Mouse (Mus musculus): ENCODE results near the gene Mapk3. TPM values are rescaled to one million over a fixed set of nuclear protein-coding genes. Genes with fewer than 3 reads are reported as not detected.

The Mapk3 gene
- polyA plus RNA-seq, 1 experiment = 117 TPM

DNA sequence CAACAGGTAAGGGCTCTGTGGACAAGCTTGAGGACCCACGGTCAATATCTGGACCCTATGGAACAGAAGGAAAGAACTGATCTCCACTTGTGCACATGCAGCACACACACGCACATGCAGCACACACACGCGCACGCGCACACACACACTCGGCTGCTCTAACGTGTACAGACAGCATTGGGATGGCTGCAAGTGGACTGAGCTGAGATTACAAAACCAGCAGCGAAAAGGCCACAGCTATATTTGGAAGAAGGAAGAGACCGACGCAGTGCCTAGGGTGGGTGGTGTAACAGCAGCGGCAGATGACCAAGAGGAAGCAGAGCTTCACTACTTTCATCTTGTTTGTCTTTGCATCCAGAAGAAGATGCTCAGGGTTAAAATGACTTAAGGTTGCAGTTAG lies 13.3 kb upstream of the Mapk3 start:
- TF ChIP-seq CTCF (IDR thresholded peaks at IDR 0.05; ENCODE audit: control insufficient read depth, insufficient read depth, low read length) (no peak), POLR2A (IDR thresholded peaks at IDR 0.05; ENCODE audit: borderline replicate concordance, control insufficient read depth, low read depth, low read length) (no peak)
- Histone ChIP-seq H3K27ac (ENCODE audit: control insufficient read depth, insufficient read depth, low read depth, low read length, poor library complexity) (peak overlapping the region; percentile 92), H3K4me3 (replicated peaks; ENCODE audit: control insufficient read depth, low read depth, low read length) (peak overlapping the region; percentile 49), H3K4me1 (ENCODE audit: control insufficient read depth, insufficient read depth, low read length) (peaks cover 2% of the 10 kb centered on the region; the same call in 1 of the 2 replicates)
- WGBS = 19% methylated on average over 12 of the region's 12 CpGs

DNA sequence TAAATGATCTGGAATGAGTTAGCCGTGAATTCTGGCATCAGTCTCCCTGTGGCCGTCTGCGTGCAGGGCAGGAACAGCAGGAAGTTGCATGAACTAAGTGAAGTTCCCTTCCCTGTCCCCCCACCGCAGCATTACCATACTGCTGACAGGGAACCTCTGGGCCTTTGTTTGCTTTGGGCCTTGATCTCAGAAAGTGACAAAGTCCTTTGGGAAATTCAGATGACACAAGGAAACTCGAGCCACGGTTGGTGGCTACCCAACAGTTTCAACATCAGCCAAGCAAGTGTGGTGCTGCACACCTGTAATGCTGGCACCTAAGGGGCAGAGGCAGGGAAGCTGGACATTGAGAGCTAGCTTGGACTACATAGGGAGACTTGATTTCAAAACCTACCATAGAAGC lies 12.6 kb upstream of the Mapk3 start:
- Histone ChIP-seq H3K4me3 (replicated peaks; ENCODE audit: control insufficient read depth, low read depth, low read length) (peak overlapping the region; percentile 45), H3K4me1 (ENCODE audit: control insufficient read depth, insufficient read depth, low read length) (peaks cover 2% of the 10 kb centered on the region; the same call in 1 of the 2 replicates), H3K27ac (ENCODE audit: control insufficient read depth, insufficient read depth, low read depth, low read length, poor library complexity) (peak overlapping the region; percentile 92)
- WGBS = 2% methylated on average over 6 of the region's 6 CpGs
- TF ChIP-seq POLR2A (IDR thresholded peaks at IDR 0.05; ENCODE audit: borderline replicate concordance, control insufficient read depth, low read depth, low read length) (no peak), CTCF (IDR thresholded peaks at IDR 0.05; ENCODE audit: control insufficient read depth, insufficient read depth, low read length) (no peak)

DNA sequence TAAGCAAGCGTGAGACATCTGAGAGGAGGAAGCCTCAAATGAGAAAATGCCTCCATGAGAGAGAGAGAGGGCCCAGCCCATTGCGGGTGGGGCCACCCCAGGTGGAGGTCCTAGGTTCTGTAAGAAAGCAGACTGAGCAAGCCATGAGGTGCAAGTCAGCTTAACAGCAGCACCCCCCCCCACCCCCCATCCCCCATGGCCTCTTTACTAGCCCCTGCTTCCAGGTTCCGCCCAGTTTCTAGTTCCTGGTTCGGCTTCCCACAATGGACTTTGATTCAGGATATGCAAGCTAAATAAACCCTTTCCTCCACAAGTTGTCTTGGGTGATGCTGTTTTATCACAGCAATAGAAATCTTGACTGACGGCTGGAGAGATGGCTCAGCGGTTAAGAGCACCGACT lies 10.6 kb upstream of the Mapk3 start:
- Histone ChIP-seq H3K4me1 (ENCODE audit: control insufficient read depth, insufficient read depth, low read length) (peaks cover 6% of the 10 kb centered on the region; the same call in 1 of the 2 replicates), H3K4me3 (replicated peaks; ENCODE audit: control insufficient read depth, low read depth, low read length) (no peak overlapping the region), H3K27ac (ENCODE audit: control insufficient read depth, insufficient read depth, low read depth, low read length, poor library complexity) (peak overlapping the region; percentile 41)
- TF ChIP-seq CTCF (IDR thresholded peaks at IDR 0.05; ENCODE audit: control insufficient read depth, insufficient read depth, low read length) (no peak), POLR2A (IDR thresholded peaks at IDR 0.05; ENCODE audit: borderline replicate concordance, control insufficient read depth, low read depth, low read length) (no peak)
- WGBS = 75% methylated on average over 7 of the region's 7 CpGs

DNA sequence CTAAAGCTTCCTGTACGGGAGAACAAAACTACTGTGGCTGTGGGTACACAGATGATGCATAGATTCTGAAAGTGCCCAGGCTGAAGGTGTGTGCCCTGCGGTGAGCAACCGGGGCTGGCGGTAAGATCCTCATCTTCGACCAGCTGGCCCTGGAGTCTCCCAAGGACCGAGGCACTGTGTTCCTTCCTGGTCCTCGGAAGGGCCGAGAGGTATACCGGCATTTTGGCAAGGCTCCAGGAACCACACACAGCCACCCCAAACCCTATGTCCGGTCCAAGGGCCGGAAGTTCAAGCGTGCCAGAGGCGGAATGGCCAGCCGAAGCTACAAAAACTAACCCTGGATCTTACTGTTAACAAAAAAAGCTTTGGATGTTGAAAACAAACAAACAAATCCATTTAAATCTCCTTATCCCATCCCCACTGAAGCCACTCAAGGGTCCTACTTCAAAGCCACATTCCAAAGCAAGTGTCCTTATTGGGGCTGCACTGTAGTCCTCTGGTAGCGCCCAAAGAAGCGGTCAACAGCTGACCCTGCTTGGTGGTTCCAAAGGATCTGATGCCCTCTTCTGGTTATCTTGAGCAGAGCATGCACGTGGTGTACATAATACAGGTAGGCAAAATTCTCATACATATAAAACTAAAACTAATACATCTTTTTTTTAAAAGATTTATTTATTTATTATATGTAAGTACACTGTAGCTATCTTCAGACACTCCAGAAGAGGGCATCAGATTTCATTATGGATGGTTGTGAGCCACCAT lies 9.6 kb upstream of the Mapk3 start:
- TF ChIP-seq CTCF (IDR thresholded peaks at IDR 0.05; ENCODE audit: control insufficient read depth, insufficient read depth, low read length) (peak; percentile 37; the same call in 1 of the 2 replicates), POLR2A (IDR thresholded peaks at IDR 0.05; ENCODE audit: borderline replicate concordance, control insufficient read depth, low read depth, low read length) (no peak)
- 82% methylated on average over 17 of the region's 17 CpGs for WGBS
- peaks cover 7% of the 10 kb centered on the region; the same call in 1 of the 2 replicates for H3K4me1 ChIP-seq (ENCODE audit: control insufficient read depth, insufficient read depth, low read length)
- no peak overlapping the region for H3K27ac ChIP-seq (ENCODE audit: control insufficient read depth, insufficient read depth, low read depth, low read length, poor library complexity)
- H3K4me3 ChIP-seq (replicated peaks; ENCODE audit: control insufficient read depth, low read depth, low read length) = no peak overlapping the region

DNA sequence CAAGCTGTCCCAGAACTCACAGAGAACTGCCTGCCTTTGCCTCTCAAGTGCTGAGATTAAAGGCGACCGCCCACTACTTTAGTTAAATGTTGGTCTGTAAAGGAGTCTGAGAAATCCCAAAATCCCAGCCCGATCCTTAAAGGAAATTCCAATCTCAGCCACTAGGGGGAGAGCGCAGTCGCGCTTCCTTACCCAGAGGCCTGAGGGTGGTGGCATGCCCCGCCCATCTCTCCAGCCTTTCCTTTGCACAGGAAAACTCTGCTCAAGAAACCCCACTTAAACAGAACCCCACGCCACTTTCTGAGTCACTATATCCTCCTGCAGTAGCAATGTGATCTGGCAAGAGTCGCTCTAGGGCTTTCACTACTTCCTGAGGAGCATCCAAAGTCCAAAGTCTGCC lies 4.5 kb upstream of the Mapk3 start:
- Histone ChIP-seq H3K4me3 (replicated peaks; ENCODE audit: control insufficient read depth, low read depth, low read length) (no peak overlapping the region), H3K4me1 (ENCODE audit: control insufficient read depth, insufficient read depth, low read length) (peaks cover 5% of the 10 kb centered on the region; the same call in 1 of the 2 replicates), H3K27ac (ENCODE audit: control insufficient read depth, insufficient read depth, low read depth, low read length, poor library complexity) (no peak overlapping the region)
- WGBS = 1% methylated on average over 9 of the region's 9 CpGs
- TF ChIP-seq CTCF (IDR thresholded peaks at IDR 0.05; ENCODE audit: control insufficient read depth, insufficient read depth, low read length) (peak; percentile 82), POLR2A (IDR thresholded peaks at IDR 0.05; ENCODE audit: borderline replicate concordance, control insufficient read depth, low read depth, low read length) (no peak)

DNA sequence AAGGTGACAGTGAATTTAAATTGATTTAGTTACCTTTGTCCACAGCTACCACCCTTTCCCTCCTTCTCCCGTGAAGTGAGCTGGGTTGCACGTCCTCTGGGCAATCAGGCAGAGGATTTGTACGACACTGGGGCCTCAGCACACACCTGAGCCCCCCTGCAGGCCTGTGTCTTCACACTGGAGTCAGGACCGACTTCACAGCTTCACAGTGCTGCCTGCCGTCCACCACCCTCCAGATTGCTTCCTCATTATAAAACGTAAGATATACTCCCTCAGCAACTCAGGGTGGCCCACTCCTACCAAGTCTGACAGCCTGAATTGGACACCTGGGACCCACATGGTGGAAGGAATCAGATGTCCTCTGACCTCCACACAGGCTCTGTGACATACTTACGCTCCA lies 862 bp upstream of the Mapk3 start:
- no peak for TF ChIP-seq POLR2A (IDR thresholded peaks at IDR 0.05; ENCODE audit: borderline replicate concordance, control insufficient read depth, low read depth, low read length)
- TF ChIP-seq CTCF (IDR thresholded peaks at IDR 0.05; ENCODE audit: control insufficient read depth, insufficient read depth, low read length) = no peak
- no peak overlapping the region for H3K27ac ChIP-seq (ENCODE audit: control insufficient read depth, insufficient read depth, low read depth, low read length, poor library complexity)
- peaks cover 9% of the 10 kb centered on the region for H3K4me1 ChIP-seq (ENCODE audit: control insufficient read depth, insufficient read depth, low read length)
- 67% methylated on average over 7 of the region's 7 CpGs for WGBS
- H3K4me3 ChIP-seq (replicated peaks; ENCODE audit: control insufficient read depth, low read depth, low read length) = no peak overlapping the region

DNA sequence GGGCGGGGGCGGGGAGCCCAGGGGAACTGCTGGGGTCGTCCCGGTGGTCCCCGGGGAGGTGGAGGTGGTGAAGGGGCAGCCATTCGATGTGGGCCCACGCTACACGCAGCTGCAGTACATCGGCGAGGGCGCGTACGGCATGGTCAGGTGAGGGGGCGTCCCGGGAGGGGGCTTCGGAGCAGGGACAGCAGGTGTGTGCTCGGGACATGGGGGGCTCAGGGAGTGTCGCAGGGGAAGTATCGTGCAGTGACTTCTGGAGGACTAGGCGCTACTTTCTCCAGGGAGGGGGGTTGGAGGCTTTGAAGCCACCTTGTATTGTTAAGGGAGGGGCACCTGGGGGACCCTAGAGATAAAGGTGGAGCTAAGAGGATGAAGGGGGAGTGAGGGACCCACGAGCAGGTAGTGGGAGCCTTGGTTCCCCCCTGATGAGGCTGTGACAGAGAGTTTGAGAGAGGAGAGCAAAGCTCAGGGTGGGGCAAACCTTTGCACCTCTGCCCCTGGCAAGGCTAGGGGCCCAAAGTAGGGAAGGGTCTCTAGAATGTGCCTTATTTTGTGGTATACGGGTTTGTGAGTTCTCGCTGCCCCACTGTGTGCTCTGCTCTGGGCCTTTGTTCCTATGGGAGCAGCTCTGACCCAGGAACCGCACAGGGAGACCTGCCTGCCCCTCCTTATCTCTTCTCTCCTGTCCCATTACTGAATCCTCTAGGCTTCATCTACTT lies 430 bp downstream of the Mapk3 start:
- H3K4me1 ChIP-seq (ENCODE audit: control insufficient read depth, insufficient read depth, low read length) = peaks cover 8% of the 10 kb centered on the region
- peak overlapping the region; percentile 71 for H3K27ac ChIP-seq (ENCODE audit: control insufficient read depth, insufficient read depth, low read depth, low read length, poor library complexity)
- H3K4me3 ChIP-seq (replicated peaks; ENCODE audit: control insufficient read depth, low read depth, low read length) = peak overlapping the region; percentile 89
- TF ChIP-seq CTCF (IDR thresholded peaks at IDR 0.05; ENCODE audit: control insufficient read depth, insufficient read depth, low read length) = no peak
- TF ChIP-seq POLR2A (IDR thresholded peaks at IDR 0.05; ENCODE audit: borderline replicate concordance, control insufficient read depth, low read depth, low read length) = 0 out of 2 replicates have a peak, but pooled peaks have one; percentile 31
- 1% methylated on average over 24 of the region's 24 CpGs for WGBS

DNA sequence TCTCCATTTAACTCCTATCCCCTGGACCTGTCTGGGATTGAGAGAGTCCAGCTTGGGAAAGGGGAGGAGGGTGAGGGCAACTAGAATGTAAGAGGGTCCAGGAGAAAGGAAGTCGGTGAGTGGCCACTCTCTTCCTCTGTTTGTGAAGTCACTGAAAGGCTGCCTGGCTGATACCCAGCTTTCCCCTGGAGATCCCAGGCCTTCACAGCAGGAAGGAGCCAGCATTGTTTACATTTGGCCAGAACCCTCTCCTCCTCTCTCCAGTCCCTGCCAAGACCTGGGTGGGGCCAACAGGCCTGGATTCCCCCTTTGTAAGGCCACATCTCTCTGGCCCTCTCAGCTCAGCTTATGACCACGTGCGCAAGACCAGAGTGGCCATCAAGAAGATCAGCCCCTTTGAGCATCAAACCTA lies 996 bp downstream of the Mapk3 start:
- WGBS = 49% methylated on average over 3 of the region's 3 CpGs
- Histone ChIP-seq H3K27ac (ENCODE audit: control insufficient read depth, insufficient read depth, low read depth, low read length, poor library complexity) (peak overlapping the region; percentile 71), H3K4me1 (ENCODE audit: control insufficient read depth, insufficient read depth, low read length) (peaks cover 8% of the 10 kb centered on the region), H3K4me3 (replicated peaks; ENCODE audit: control insufficient read depth, low read depth, low read length) (peak overlapping the region; percentile 89)
- TF ChIP-seq POLR2A (IDR thresholded peaks at IDR 0.05; ENCODE audit: borderline replicate concordance, control insufficient read depth, low read depth, low read length) (no peak), CTCF (IDR thresholded peaks at IDR 0.05; ENCODE audit: control insufficient read depth, insufficient read depth, low read length) (no peak)

All from bone marrow, adult 2 months (tissue).